Mouse (Mus musculus) B cell, adult 2 months (primary cell): Measurements from ENCODE around the gene S1pr5.
"Not testable (repeated sequence)": the region's sequence is repeated elsewhere in the genome, so short reads cannot be mapped to it uniquely, and the experiment has no call there.

Experiments
- DNase-seq, 2 experiments: peaks; one replicate each; pipeline ENCODE4 v3.0.0; 2022

Gene S1pr5

GRCm38 (mm10) chr9:21197981-21198380 is 50.3 kb downstream of the S1pr5 start:
- DNase-seq, result no peak

GRCm38 (mm10) chr9:21196521-21197433 is 51.5 kb downstream of the S1pr5 start:
- DNase-seq, result no peak

- DNase-seq, result not testable (repeated sequence)
Measured at GRCm38 (mm10) chr9:21195736-21196505, 52.3 kb downstream of the S1pr5 start.

GRCm38 (mm10) chr9:21194787-21195493 is 53.3 kb downstream of the S1pr5 start:
- DNase-seq, result peak; percentile 81

GRCm38 (mm10) chr9:21193786-21194185 is 54.5 kb downstream of the S1pr5 start:
- no peak for DNase-seq
